Mouse (Mus musculus): ENCODE measurements around the gene Kcnma1.
A peak's percentile ranks its signal among the peaks of the same experiment; 100 is the strongest.

The Kcnma1 gene

GRCm38 (mm10) chr14:23451681-23452080 is 562.6 kb downstream of the Kcnma1 start:
- DNase-seq (ENCODE audit: low spot score): no peak

DNA sequence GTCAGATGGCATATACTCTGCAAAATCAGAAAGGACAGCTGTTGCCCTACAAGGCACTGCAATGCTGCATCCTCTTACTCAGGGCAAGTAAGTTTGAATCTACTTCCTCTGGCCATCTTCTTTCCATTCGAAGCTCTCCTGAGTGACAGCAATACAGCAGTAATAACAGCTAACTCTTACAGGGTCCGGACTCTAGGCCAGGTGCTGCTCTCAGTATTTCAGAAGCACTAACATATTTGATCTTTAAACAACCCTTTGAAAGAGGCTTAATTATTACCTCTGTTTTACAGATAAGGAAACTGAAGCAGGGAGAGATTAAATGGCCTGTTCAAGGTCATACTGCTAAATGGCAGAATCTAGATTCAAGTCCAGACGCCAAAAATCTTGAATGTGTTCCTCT is 576.8 kb downstream of the Kcnma1 start:
- DNase-seq (ENCODE audit: low spot score): no peak

- DNase-seq (ENCODE audit: low spot score): no peak
Observed at GRCm38 (mm10) chr14:23435861-23436260, 578.4 kb downstream of the Kcnma1 start.

GRCm38 (mm10) chr14:23430006-23430405 is 584.3 kb downstream of the Kcnma1 start:
- DNase-seq (ENCODE audit: low spot score): no peak

DNA sequence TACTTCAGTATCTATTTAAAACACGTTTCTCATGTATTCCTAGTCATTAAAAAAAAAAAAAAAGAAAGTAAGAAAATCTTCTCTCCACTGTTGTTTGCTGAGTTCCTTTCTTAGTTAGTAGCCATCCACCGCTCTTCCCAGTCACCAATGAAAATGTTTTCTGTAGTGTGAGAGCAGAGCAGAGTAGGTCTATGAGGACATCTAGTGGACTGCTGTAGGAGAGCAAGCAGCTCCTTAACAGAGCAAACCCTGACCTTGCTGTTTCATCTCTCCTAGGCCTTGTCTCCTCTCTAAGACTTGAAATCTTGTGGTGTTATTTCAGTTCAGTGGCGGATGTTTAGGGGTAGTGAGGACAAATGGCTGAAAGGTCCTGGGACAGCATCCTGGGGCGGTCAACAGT is 585.2 kb downstream of the Kcnma1 start:
- DNase-seq (ENCODE audit: low spot score): peak; percentile 78

- DNase-seq (ENCODE audit: low spot score): peak; percentile 25
Observed at GRCm38 (mm10) chr14:23422481-23423040, 591.7 kb downstream of the Kcnma1 start.

DNA sequence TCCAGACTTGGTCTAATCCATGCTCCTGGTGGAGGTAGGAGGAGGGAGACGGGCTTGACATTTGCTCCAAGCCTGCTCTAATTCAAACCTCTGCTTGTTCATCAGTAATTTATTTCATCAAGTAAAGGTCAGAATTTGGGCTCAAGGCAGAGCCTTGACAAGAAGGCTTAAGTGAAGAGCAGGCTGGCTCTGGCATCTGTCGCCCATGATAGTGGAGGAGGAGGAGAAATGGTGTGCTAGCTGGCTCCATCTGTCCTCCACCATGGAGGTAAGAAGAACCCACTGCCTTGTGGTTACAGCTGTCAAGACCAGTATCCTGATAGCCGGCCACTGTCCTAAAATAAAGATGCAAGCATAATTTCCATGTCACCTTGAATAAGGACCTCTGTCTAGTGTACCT is 595.3 kb downstream of the Kcnma1 start:
- DNase-seq (ENCODE audit: low spot score): no peak

- no peak for DNase-seq (ENCODE audit: low spot score)
Observed at GRCm38 (mm10) chr14:23407051-23407450, 607.2 kb downstream of the Kcnma1 start.

DNA sequence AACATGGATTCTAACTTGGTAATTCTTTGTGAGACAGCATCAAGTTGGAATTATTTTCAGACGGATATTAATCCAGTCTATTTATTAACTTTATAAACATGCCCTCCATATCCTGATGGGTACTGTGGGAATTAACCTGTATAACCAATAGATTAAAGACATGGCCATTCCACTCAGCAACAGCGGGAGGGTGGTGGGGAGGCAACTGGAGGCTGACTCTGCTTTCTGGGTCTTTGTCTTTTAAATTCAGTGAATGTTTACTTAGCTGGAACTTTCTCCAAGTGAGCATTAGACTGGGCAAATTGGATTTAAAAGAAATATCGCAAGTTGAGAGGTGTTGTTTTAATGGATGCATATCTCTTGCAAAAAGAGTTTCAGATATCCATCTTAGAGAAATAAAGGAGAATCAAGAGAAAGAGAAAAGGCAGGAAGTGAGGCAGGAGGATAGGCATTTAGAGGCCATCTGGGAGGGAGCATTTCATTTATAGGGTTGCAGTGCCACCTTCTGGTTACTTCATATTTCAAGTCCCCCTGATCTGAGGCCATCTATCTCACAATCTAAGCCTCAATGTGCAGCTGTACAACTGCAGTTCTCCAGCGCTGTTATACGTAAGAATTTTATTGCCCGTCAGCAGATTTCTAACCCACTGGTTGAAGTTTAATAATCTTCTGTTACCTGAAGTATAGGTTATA is 613.4 kb downstream of the Kcnma1 start:
- peak; percentile 93 for DNase-seq (ENCODE audit: low spot score)

DNA sequence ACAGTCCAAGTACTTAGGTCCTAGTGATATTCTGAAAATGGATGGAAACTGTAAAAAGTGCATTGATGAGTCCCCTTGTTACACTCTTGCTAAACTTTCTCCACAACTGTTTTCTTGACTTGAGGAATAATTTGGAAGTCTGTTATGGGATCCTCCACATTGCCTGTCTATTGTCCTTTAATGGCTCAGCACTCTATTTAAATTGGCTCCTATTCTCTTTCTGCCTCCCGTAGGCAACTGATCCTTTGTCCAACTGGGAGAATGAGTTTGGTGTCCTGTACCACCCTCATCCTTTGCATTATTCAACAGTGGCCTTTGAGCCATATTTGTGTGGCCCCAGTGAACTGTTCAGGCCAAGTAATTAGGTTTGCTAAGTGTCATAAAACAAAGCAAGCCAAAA is 616.6 kb downstream of the Kcnma1 start:
- DNase-seq (ENCODE audit: low spot score): no peak

GRCm38 (mm10) chr14:23391566-23391965 is 622.7 kb downstream of the Kcnma1 start:
- DNase-seq (ENCODE audit: low spot score): no peak

DNA sequence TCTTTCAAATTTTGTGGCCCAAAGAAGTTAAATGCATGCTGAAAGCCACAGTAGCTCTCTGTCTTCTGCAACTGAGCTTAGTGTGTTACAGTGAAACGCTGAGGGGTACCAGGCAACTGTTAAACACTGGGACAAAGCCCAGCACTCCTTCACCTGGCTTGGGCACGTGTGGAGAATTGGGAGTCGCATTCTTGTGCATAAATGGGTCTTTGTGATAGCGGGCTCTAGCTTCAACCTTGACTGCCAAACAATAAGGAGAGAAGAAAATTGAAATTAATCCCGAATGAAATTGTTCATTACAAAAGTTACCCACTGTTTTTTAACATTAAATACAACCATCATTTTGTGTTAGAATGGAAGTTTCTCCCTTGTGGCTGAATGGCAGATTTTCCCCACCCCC is 623.5 kb downstream of the Kcnma1 start:
- no peak for DNase-seq (ENCODE audit: low spot score)

- no peak for DNase-seq (ENCODE audit: low spot score)
Observed at GRCm38 (mm10) chr14:23390161-23390560, 624.1 kb downstream of the Kcnma1 start.

DNA sequence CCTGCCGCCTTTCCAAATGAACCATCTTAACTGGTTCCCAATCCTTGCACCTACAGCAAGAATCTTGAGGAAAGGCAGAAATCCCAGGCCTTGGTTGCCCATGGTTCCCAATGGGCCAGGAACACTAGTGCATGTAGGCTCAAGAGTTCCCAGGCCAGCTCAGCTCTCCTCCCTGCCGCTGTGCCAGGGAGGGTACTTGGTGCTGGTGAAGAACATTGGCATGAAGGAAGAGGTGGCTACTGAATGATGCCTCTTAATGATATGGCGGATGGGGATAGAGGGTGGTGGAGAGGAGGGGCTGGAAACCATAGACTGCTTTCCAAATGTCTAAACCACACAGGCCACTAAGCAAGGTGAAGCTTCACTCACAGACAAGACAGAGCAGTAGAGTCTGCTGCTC is 627.5 kb downstream of the Kcnma1 start:
- DNase-seq (ENCODE audit: low spot score): no peak

DNA sequence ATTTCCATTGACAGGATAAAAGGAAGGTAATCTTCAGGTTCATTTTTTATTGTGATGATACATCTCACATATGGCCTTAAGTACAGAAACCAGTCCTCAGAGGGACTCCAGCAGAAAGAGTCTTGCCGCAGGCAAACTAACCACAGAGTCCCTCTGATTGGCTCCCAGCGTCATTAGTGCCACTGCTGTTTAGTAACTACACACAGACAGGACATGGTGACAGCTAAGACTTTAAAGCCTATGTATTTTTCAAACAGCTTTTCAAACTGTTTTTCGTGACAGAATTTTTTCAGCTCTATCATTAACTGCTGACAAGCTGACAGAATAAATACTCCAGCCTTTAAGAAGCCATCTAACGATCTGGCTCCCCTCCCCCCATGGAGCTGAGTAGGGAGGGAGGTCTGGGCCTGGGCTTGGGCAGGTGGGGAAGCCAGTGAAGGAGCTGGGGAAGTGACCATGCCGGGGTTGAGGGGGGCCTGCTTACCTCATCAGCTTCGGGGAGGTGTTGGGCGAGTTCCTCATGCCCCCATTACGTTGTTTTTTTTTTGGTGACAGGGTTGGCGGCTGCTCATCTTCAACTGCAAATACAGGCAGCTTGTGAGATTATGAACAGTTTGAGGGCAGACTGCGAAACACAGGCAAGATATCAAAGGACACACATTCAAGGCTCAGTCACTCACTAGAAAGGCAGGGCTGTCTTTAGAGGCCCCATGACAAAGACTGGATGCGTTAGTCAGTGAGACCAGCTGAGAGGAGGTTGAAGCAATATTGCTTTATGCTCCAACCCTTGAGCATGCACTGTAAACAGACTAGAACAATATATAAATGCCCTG is 628.3 kb downstream of the Kcnma1 start:
- DNase-seq (ENCODE audit: low spot score): peak; percentile 57

GRCm38 (mm10) chr14:23378351-23379087 is 635.8 kb downstream of the Kcnma1 start:
- DNase-seq (ENCODE audit: low spot score): peak; percentile 73

DNA sequence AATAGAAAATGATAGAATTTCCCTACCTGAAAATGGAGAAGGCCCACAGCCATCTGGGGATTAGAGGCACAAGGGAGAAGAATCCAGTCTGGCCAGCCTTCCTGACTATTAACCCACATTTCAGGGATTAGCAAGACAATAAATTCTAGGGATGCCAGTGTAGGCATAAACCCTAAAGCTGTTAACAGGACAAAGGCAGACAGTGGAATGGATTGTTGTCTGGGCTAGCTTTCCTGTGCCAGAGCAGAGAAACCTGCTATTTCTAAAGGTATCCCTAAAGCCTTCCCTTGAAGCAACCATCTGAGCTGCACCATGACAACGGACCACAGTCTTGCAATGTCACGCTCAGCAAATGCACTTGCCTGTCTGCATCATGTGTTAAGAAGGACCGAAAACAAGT is 642.3 kb downstream of the Kcnma1 start:
- DNase-seq (ENCODE audit: low spot score): no peak

GRCm38 (mm10) chr14:23360491-23360995 is 653.7 kb downstream of the Kcnma1 start:
- no peak for DNase-seq (ENCODE audit: low spot score)

- no peak for DNase-seq (ENCODE audit: low spot score)
Observed at GRCm38 (mm10) chr14:23358776-23359175, 655.5 kb downstream of the Kcnma1 start.

- no peak for DNase-seq (ENCODE audit: low spot score)
Observed at GRCm38 (mm10) chr14:23357529-23358278, 656.6 kb downstream of the Kcnma1 start.

DNA sequence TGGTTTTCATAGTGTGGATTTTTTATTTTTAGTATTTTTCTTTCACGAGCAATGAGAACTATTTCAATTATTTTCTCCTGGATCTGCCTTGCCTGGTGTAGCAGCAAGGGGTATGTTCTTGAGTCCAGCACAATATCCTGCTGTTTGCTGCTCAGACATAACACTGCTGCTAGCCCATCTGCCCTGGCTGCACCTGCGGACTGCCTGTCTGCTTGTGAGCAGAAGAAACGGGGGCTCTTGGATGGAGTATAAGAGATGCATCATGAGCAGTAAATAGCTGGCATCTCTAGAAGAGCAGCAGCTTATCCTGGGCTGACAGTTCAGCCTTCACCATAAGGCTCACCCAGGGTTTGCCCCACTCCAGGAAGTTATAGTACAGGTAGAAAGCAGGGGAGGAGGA is 687.5 kb downstream of the Kcnma1 start:
- no peak for DNase-seq (ENCODE audit: low spot score)

- no peak for DNase-seq (ENCODE audit: low spot score)
Observed at GRCm38 (mm10) chr14:23305288-23305687, 709.0 kb downstream of the Kcnma1 start.
